27 mouse cellular contexts compared by ENCODE assay signal in genomic region chr12:84598324-84598723, GRCm38 (mm10). TPM values are rescaled to one million over a fixed set of nuclear protein-coding genes. Genes with fewer than 3 reads are reported as not detected.
A peak's percentile ranks its signal among the peaks of the same experiment; 100 is the strongest.
DNase-seq lines count a peak whose midpoint lies in the region; ATAC-seq and TF ChIP-seq lines count a peak whose summit lies in the region.
"Had no signal": no experiment of that assay in that cellular context is flagged by ENCODE, and none has a peak within 500 bp of the region (broad histone marks: within the 10 kb centered on the region; RNA-seq: fewer than 3 reads in every experiment).

No protein-coding gene starts in this region.

- no peak overlapping the region for H3K9ac ChIP-seq in forebrain, postnatal 0 days
- H3K9ac ChIP-seq in forebrain, embryonic 13.5 days = no peak overlapping the region
- no peak overlapping the region for H3K9ac ChIP-seq in kidney, embryonic 14.5 days (ENCODE audit: low read depth, low read length)
- H3K9ac ChIP-seq in midbrain, postnatal 0 days (replicated peaks; ENCODE audit: low read length, poor library complexity, severe bottlenecking) = no peak overlapping the region
- H3K9ac ChIP-seq in midbrain, embryonic 15.5 days = no peak overlapping the region
- H3K9ac ChIP-seq in hindbrain, embryonic 16.5 days (ENCODE audit: low read depth, low read length) = no peak overlapping the region
- H3K9ac ChIP-seq: embryonic facial prominence, embryonic 12.5 days; forebrain, embryonic 15.5 days had no signal

- H3K27me3 ChIP-seq in forebrain, postnatal 0 days (ENCODE audit: insufficient read depth, low read length) = no peaks in the 10 kb centered on the region
- peaks cover 9% of the 10 kb centered on the region; the same call in 1 of the 2 replicates for H3K27me3 ChIP-seq in forebrain, embryonic 13.5 days
- no peaks in the 10 kb centered on the region for H3K27me3 ChIP-seq in kidney, embryonic 14.5 days (ENCODE audit: control insufficient read depth, insufficient read depth, low read length)
- peaks cover 7% of the 10 kb centered on the region; the same call in 1 of the 2 replicates for H3K27me3 ChIP-seq in midbrain, postnatal 0 days (ENCODE audit: insufficient read depth, low read length)
- H3K27me3 ChIP-seq in midbrain, embryonic 15.5 days (replicated peaks) = no peaks in the 10 kb centered on the region
- no peaks in the 10 kb centered on the region for H3K27me3 ChIP-seq in hindbrain, embryonic 16.5 days (replicated peaks; ENCODE audit: control insufficient read depth, insufficient read depth, low read length)
- H3K27me3 ChIP-seq: forebrain, embryonic 15.5 days had no signal

- TF ChIP-seq CTCF in forebrain, postnatal 0 days (IDR thresholded peaks at IDR 0.05; ENCODE audit: low read depth) = no peak
- no peak for TF ChIP-seq CTCF in midbrain, postnatal 0 days (IDR thresholded peaks at IDR 0.05)

- WGBS in forebrain, postnatal 0 days = 20% methylated on average over 8 of the region's 8 CpGs
- WGBS in forebrain, embryonic 13.5 days = 24% methylated on average over 8 of the region's 8 CpGs
- 24% methylated on average over 8 of the region's 8 CpGs for WGBS in kidney, embryonic 14.5 days
- 19% methylated on average over 8 of the region's 8 CpGs for WGBS in midbrain, postnatal 0 days
- WGBS in midbrain, embryonic 15.5 days = 21% methylated on average over 8 of the region's 8 CpGs
- WGBS in hindbrain, embryonic 16.5 days = 16% methylated on average over 8 of the region's 8 CpGs

- no peaks in the 10 kb centered on the region for H3K9me3 ChIP-seq in forebrain, postnatal 0 days (ENCODE audit: low read length)
- H3K9me3 ChIP-seq in forebrain, embryonic 13.5 days (replicated peaks) = no peaks in the 10 kb centered on the region
- no peaks in the 10 kb centered on the region for H3K9me3 ChIP-seq in kidney, embryonic 14.5 days (ENCODE audit: control insufficient read depth, low read length)
- no peaks in the 10 kb centered on the region for H3K9me3 ChIP-seq in midbrain, postnatal 0 days (ENCODE audit: low read length)
- H3K9me3 ChIP-seq in midbrain, embryonic 15.5 days = no peaks in the 10 kb centered on the region
- no peaks in the 10 kb centered on the region for H3K9me3 ChIP-seq in hindbrain, embryonic 16.5 days (ENCODE audit: control insufficient read depth, low read length)
- H3K9me3 ChIP-seq: embryonic facial prominence, embryonic 12.5 days; forebrain, embryonic 15.5 days; heart, embryonic 10.5 days had no signal

- H3K4me3 ChIP-seq in forebrain, postnatal 0 days (ENCODE audit: low read depth, low read length) = no peak overlapping the region
- no peak overlapping the region for H3K4me3 ChIP-seq in forebrain, embryonic 13.5 days
- H3K4me3 ChIP-seq in kidney, embryonic 14.5 days (ENCODE audit: low read length) = no peak overlapping the region
- no peak overlapping the region for H3K4me3 ChIP-seq in midbrain, postnatal 0 days (ENCODE audit: low read depth, low read length)
- no peak overlapping the region for H3K4me3 ChIP-seq in midbrain, embryonic 15.5 days
- H3K4me3 ChIP-seq in hindbrain, embryonic 16.5 days (ENCODE audit: low read length) = no peak overlapping the region
- H3K4me3 ChIP-seq: embryonic facial prominence, embryonic 12.5 days; forebrain, embryonic 15.5 days; heart, embryonic 10.5 days had no signal

- no peak overlapping the region for H3K27ac ChIP-seq in forebrain, postnatal 0 days (ENCODE audit: low read depth, low read length)
- H3K27ac ChIP-seq in forebrain, embryonic 13.5 days = no peak overlapping the region
- no peak overlapping the region for H3K27ac ChIP-seq in kidney, embryonic 14.5 days (ENCODE audit: low read depth, low read length)
- H3K27ac ChIP-seq in midbrain, postnatal 0 days (ENCODE audit: low read depth, low read length) = no peak overlapping the region
- H3K27ac ChIP-seq in midbrain, embryonic 15.5 days = no peak overlapping the region
- no peak overlapping the region for H3K27ac ChIP-seq in hindbrain, embryonic 16.5 days (ENCODE audit: low read depth, low read length)
- H3K27ac ChIP-seq: embryonic facial prominence, embryonic 12.5 days; forebrain, embryonic 15.5 days; heart, embryonic 10.5 days had no signal

- no peak overlapping the region for H3K4me2 ChIP-seq in forebrain, postnatal 0 days (ENCODE audit: low read depth)
- no peak overlapping the region for H3K4me2 ChIP-seq in forebrain, embryonic 13.5 days
- H3K4me2 ChIP-seq in kidney, embryonic 14.5 days (replicated peaks; ENCODE audit: low read depth, low read length) = no peak overlapping the region
- no peak overlapping the region for H3K4me2 ChIP-seq in midbrain, postnatal 0 days (ENCODE audit: low read depth, low read length, poor library complexity, severe bottlenecking)
- H3K4me2 ChIP-seq in midbrain, embryonic 15.5 days = no peak overlapping the region
- no peak overlapping the region for H3K4me2 ChIP-seq in hindbrain, embryonic 16.5 days (ENCODE audit: low read length)
- H3K4me2 ChIP-seq: embryonic facial prominence, embryonic 12.5 days; forebrain, embryonic 15.5 days had no signal

- no peak for DNase-seq in forebrain, postnatal 0 days
- DNase-seq in kidney, adult 18-20 months = no peak
- DNase-seq in midbrain, postnatal 0 days (ENCODE audit: low spot score) = no peak
- no peak for DNase-seq in heart, postnatal 4 days
- DNase-seq: adrenal gland, postnatal 10 days; cerebellum, adult 11 months; cerebellum, adult 8-10 months; cerebellum, postnatal 25 days; gastrocnemius, postnatal 10 days; heart, adult 18-20 months; heart, postnatal 10 days had no signal

- 0 out of 2 replicates have a peak, but pooled peaks have one; percentile 29 for ATAC-seq in forebrain, postnatal 0 days
- ATAC-seq in forebrain, embryonic 13.5 days = no peak
- ATAC-seq in kidney, embryonic 14.5 days (ENCODE audit: low FRiP score, low TSS enrichment) = 0 out of 2 replicates have a peak, but pooled peaks have one; percentile 52
- ATAC-seq in midbrain, postnatal 0 days (ENCODE audit: low FRiP score) = 0 out of 2 replicates have a peak, but pooled peaks have one; percentile 49
- no peak for ATAC-seq in midbrain, embryonic 15.5 days (replicated peaks)
- peak; percentile 45; the same call in 1 of the 2 replicates for ATAC-seq in hindbrain, embryonic 16.5 days
- ATAC-seq: forebrain, embryonic 15.5 days had no signal

- H3K36me3 ChIP-seq in forebrain, postnatal 0 days (ENCODE audit: insufficient read depth) = no peaks in the 10 kb centered on the region
- H3K36me3 ChIP-seq in forebrain, embryonic 13.5 days (ENCODE audit: poor library complexity, severe bottlenecking) = peaks cover 11% of the 10 kb centered on the region
- peaks cover 6% of the 10 kb centered on the region; the same call in 1 of the 2 replicates for H3K36me3 ChIP-seq in kidney, embryonic 14.5 days (ENCODE audit: control insufficient read depth, insufficient read depth, low read length)
- H3K36me3 ChIP-seq in midbrain, postnatal 0 days (ENCODE audit: insufficient read depth, low read length) = peaks cover 5% of the 10 kb centered on the region; the same call in 1 of the 2 replicates
- no peaks in the 10 kb centered on the region for H3K36me3 ChIP-seq in midbrain, embryonic 15.5 days (replicated peaks)
- H3K36me3 ChIP-seq in hindbrain, embryonic 16.5 days (ENCODE audit: control insufficient read depth, insufficient read depth, low read length) = peaks cover 2% of the 10 kb centered on the region; the same call in 1 of the 2 replicates

- no peaks in the 10 kb centered on the region for H3K4me1 ChIP-seq in forebrain, postnatal 0 days (ENCODE audit: insufficient read depth)
- H3K4me1 ChIP-seq in forebrain, embryonic 13.5 days = no peaks in the 10 kb centered on the region
- H3K4me1 ChIP-seq in kidney, embryonic 14.5 days (ENCODE audit: control insufficient read depth, insufficient read depth, low read length) = no peaks in the 10 kb centered on the region
- no peaks in the 10 kb centered on the region for H3K4me1 ChIP-seq in midbrain, postnatal 0 days (ENCODE audit: insufficient read depth, low read length)
- H3K4me1 ChIP-seq in midbrain, embryonic 15.5 days = no peaks in the 10 kb centered on the region
- H3K4me1 ChIP-seq in hindbrain, embryonic 16.5 days (ENCODE audit: control insufficient read depth, insufficient read depth, low read depth, low read length) = no peaks in the 10 kb centered on the region
- H3K4me1 ChIP-seq: embryonic facial prominence, embryonic 12.5 days; forebrain, embryonic 15.5 days; heart, embryonic 10.5 days had no signal

RNA-seq across cellular contexts. Expression of gene Abcd4, which starts 18.9 kb away (rescaled TPM):
- 6.5 and 8.0 TPM in 2 replicates for total RNA-seq in forebrain, postnatal 0 days (2014; rRNA removed)
- 3.9 and 6.7 TPM in 2 replicates for polyA plus RNA-seq in forebrain, postnatal 0 days (2015; fragmentation: Nextera tagmentation; extraction: Ambion mirVana)
- polyA plus RNA-seq in forebrain, embryonic 13.5 days (2015; fragmentation: Nextera tagmentation; extraction: Ambion mirVana) = 13.9 and 14.7 TPM in 2 replicates
- polyA plus RNA-seq in kidney, embryonic 14.5 days (2014; fragmentation: Nextera tagmentation; extraction: Ambion mirVana) = 10.0 and 14.8 TPM in 2 replicates
- 6.8 and 10.0 TPM in 2 replicates for total RNA-seq in midbrain, postnatal 0 days (2014; rRNA removed)
- 9.0 and 10.4 TPM in 2 replicates for polyA plus RNA-seq in midbrain, postnatal 0 days (2015; fragmentation: Nextera tagmentation; extraction: Ambion mirVana)
- 13.5 and 15.6 TPM in 2 replicates for polyA plus RNA-seq in midbrain, embryonic 15.5 days (2015; fragmentation: Nextera tagmentation; extraction: Ambion mirVana)
- polyA plus RNA-seq in hindbrain, embryonic 16.5 days (2015; fragmentation: Nextera tagmentation; extraction: Ambion mirVana) = 13.6 and 14.5 TPM in 2 replicates
- total RNA-seq in heart, postnatal 4 days (2021) = 1 to 10 TPM; 5.8 to 6.0 TPM

RNA-seq across cellular contexts. Expression of gene Vsx2, which starts 28.8 kb away (rescaled TPM):
- total RNA-seq in forebrain, postnatal 0 days (2014; rRNA removed) = 0.46 and 0.67 TPM in 2 replicates
- polyA plus RNA-seq in forebrain, postnatal 0 days (2015; fragmentation: Nextera tagmentation; extraction: Ambion mirVana) = 0.05 and 0.10 TPM in 2 replicates
- not detected in 2 replicates for polyA plus RNA-seq in forebrain, embryonic 13.5 days (2015; fragmentation: Nextera tagmentation; extraction: Ambion mirVana)
- polyA plus RNA-seq in kidney, embryonic 14.5 days (2014; fragmentation: Nextera tagmentation; extraction: Ambion mirVana) = 0.06 TPM in 1 of 2 replicates, not detected in the other
- total RNA-seq in midbrain, postnatal 0 days (2014; rRNA removed) = 1.8 and 3.0 TPM in 2 replicates
- polyA plus RNA-seq in midbrain, postnatal 0 days (2015; fragmentation: Nextera tagmentation; extraction: Ambion mirVana) = 0.83 and 1.2 TPM in 2 replicates
- polyA plus RNA-seq in midbrain, embryonic 15.5 days (2015; fragmentation: Nextera tagmentation; extraction: Ambion mirVana) = 1.5 and 1.7 TPM in 2 replicates
- 3.0 and 3.7 TPM in 2 replicates for polyA plus RNA-seq in hindbrain, embryonic 16.5 days (2015; fragmentation: Nextera tagmentation; extraction: Ambion mirVana)
- not detected for total RNA-seq in heart, postnatal 4 days (2021)
- total RNA-seq: adrenal gland, postnatal 10 days; adrenal gland, postnatal 4 days; gastrocnemius, postnatal 4 days; heart, adult 18-20 months; heart, postnatal 10 days; hematopoietic stem cell, adult 5-6 weeks; MEL had no signal
- polyA plus RNA-seq: C2C12; heart, embryonic 10.5 days; heart, embryonic 14.5 days; intestine, embryonic 14.5 days had no signal

RNA-seq across cellular contexts. Expression of gene Vrtn, which starts 42.5 kb away (rescaled TPM):
- total RNA-seq in forebrain, postnatal 0 days (2014; rRNA removed) = not detected in 2 replicates
- 0.06 TPM in 2 replicates for polyA plus RNA-seq in forebrain, postnatal 0 days (2015; fragmentation: Nextera tagmentation; extraction: Ambion mirVana)
- not detected in 2 replicates for polyA plus RNA-seq in forebrain, embryonic 13.5 days (2015; fragmentation: Nextera tagmentation; extraction: Ambion mirVana)
- polyA plus RNA-seq in kidney, embryonic 14.5 days (2014; fragmentation: Nextera tagmentation; extraction: Ambion mirVana) = not detected in 2 replicates
- not detected in 2 replicates for total RNA-seq in midbrain, postnatal 0 days (2014; rRNA removed)
- not detected in 2 replicates for polyA plus RNA-seq in midbrain, postnatal 0 days (2015; fragmentation: Nextera tagmentation; extraction: Ambion mirVana)
- polyA plus RNA-seq in midbrain, embryonic 15.5 days (2015; fragmentation: Nextera tagmentation; extraction: Ambion mirVana) = 0.09 TPM in 1 of 2 replicates, not detected in the other
- 0.11 TPM in 1 of 2 replicates, not detected in the other for polyA plus RNA-seq in hindbrain, embryonic 16.5 days (2015; fragmentation: Nextera tagmentation; extraction: Ambion mirVana)
- not detected for total RNA-seq in heart, postnatal 4 days (2021)
- total RNA-seq: adrenal gland, postnatal 10 days; adrenal gland, postnatal 4 days; gastrocnemius, postnatal 10 days; gastrocnemius, postnatal 4 days; heart, adult 18-20 months; heart, postnatal 10 days; MEL had no signal
- polyA plus RNA-seq: brain, embryonic 14.5 days; C2C12; embryonic facial prominence, embryonic 12.5 days; forebrain, embryonic 15.5 days; frontal cortex, adult 2 months; heart, embryonic 10.5 days; heart, embryonic 14.5 days; intestine, embryonic 14.5 days had no signal

Comparison
In these comparisons a context has a peak if more than half of its experiments do, and no peak if none do; other contexts are left out.
1. ATAC-seq: peak in forebrain, postnatal 0 days (single experiment), kidney, embryonic 14.5 days (single experiment), midbrain, postnatal 0 days (single experiment) and hindbrain, embryonic 16.5 days (single experiment); none in forebrain, embryonic 13.5 days (single experiment) and midbrain, embryonic 15.5 days (single experiment).